Mouse (Mus musculus) kidney, embryonic 15.5 days (tissue): ENCODE results near the gene Zbtb20. TPM values are rescaled to one million over a fixed set of nuclear protein-coding genes. Genes with fewer than 3 reads are reported as not detected.
"Not testable (repeated sequence)": the region's sequence is repeated elsewhere in the genome, so short reads cannot be mapped to it uniquely, and the experiment has no call there.

Experiments
- ATAC-seq: fragments of 200-750 bp; cut with Nextera tagmentation; replicated peaks from 2 replicates; pipeline ENCODE4 v1.8.0; 2017; ENCODE audit warnings: moderate TSS enrichment; ENCODE audit not compliant: low FRiP score
- H3K27ac ChIP-seq: fragments of 300-500 bp; sonication (generic); 2 replicates; pipeline ENCODE4 v1.5.1; 2015; ENCODE audit warnings: mild to moderate bottlenecking, inconsistent platforms
- H3K27me3 ChIP-seq: fragments of 300-500 bp; sonication (generic); 2 replicates; pipeline ENCODE4 v1.6.1; 2015; ENCODE audit warnings: inconsistent platforms
- H3K36me3 ChIP-seq: fragments of 300-500 bp; sonication (generic); 2 replicates; pipeline ENCODE4 v1.6.1; 2015; ENCODE audit warnings: inconsistent platforms
- H3K4me1 ChIP-seq: fragments of 300-500 bp; sonication (generic); 2 replicates; pipeline ENCODE4 v1.6.1; 2015; ENCODE audit warnings: inconsistent platforms
- H3K4me2 ChIP-seq: fragments of 300-500 bp; sonication (generic); 2 replicates; pipeline ENCODE4 v1.6.1; 2015; ENCODE audit warnings: moderate library complexity, mild to moderate bottlenecking, inconsistent platforms
- H3K4me3 ChIP-seq: fragments of 300-500 bp; sonication (generic); replicated peaks from 2 replicates; pipeline ENCODE4 v1.5.1; 2015; ENCODE audit warnings: mild to moderate bottlenecking, inconsistent platforms
- H3K9ac ChIP-seq: fragments of 300-500 bp; sonication (generic); 2 replicates; pipeline ENCODE4 v1.6.1; 2015; ENCODE audit warnings: mild to moderate bottlenecking, inconsistent platforms
- H3K9me3 ChIP-seq: fragments of 300-500 bp; sonication (generic); replicated peaks from 2 replicates; pipeline ENCODE4 v1.6.1; 2016; ENCODE audit warnings: inconsistent platforms
- WGBS: fragments of 180-500 bp; shearing (Covaris S2); methylation state at CpG from one replicate; pipeline ENCODE4 v1.1.7; 2015; ENCODE audit warnings: mixed read lengths; 5-methylcytosine and 5-hydroxymethylcytosine counted together
- polyA plus RNA-seq: library from polyadenylated mRNA; unstranded; fragments of >200 nt; fragmentation: Nextera tagmentation; extraction: Ambion mirVana; gene quantifications from 2 replicates; pipeline ENCODE4 v1.2.1, GENCODE M21; 2015

Zbtb20 gene
- polyA plus RNA-seq, 1 experiment from 2014 or later, result 41.2 TPM

- no peaks in the 10 kb centered on the region for H3K9me3 ChIP-seq
- H3K27ac ChIP-seq, result no peak overlapping the region
- H3K4me2 ChIP-seq, result no peak overlapping the region
- no peak for ATAC-seq
- no peaks in the 10 kb centered on the region for H3K27me3 ChIP-seq
- H3K36me3 ChIP-seq, result no peaks in the 10 kb centered on the region
- peaks cover 2% of the 10 kb centered on the region; the same call in 1 of the 2 replicates for H3K4me1 ChIP-seq
- 77% methylated on average over 5 of the region's 5 CpGs for whole genome bisulfite sequencing
- no peak overlapping the region for H3K4me3 ChIP-seq
- H3K9ac ChIP-seq, result no peak overlapping the region
Measured at GRCm38 (mm10) chr16:42911815-42912214, 36.1 kb downstream of the Zbtb20 start.

- H3K9ac ChIP-seq, result no peak overlapping the region
- 73% methylated on average over 8 of the region's 8 CpGs for WGBS
- H3K4me3 ChIP-seq, result no peak overlapping the region
- no peak overlapping the region for H3K27ac ChIP-seq
- no peaks in the 10 kb centered on the region for H3K36me3 ChIP-seq
- no peak overlapping the region for H3K4me2 ChIP-seq
- H3K4me1 ChIP-seq, result peaks cover 2% of the 10 kb centered on the region; the same call in 1 of the 2 replicates
- no peaks in the 10 kb centered on the region for H3K27me3 ChIP-seq
- ATAC-seq, result no peak
- no peaks in the 10 kb centered on the region for H3K9me3 ChIP-seq
Measured at GRCm38 (mm10) chr16:42913291-42913690, 37.6 kb downstream of the Zbtb20 start.

- WGBS, result 47% methylated on average over 8 of the region's 8 CpGs
- Histone ChIP-seq H3K27ac (no peak overlapping the region), H3K4me2 (no peak overlapping the region), H3K27me3 (no peaks in the 10 kb centered on the region), H3K4me1 (peaks cover 2% of the 10 kb centered on the region; the same call in 1 of the 2 replicates), H3K9ac (no peak overlapping the region), H3K36me3 (no peaks in the 10 kb centered on the region), H3K9me3 (no peaks in the 10 kb centered on the region), H3K4me3 (no peak overlapping the region)
- peak; percentile 85 for ATAC-seq
Measured at GRCm38 (mm10) chr16:42914457-42915085, 38.9 kb downstream of the Zbtb20 start.

GRCm38 (mm10) chr16:42919992-42920760, 44.5 kb downstream of the Zbtb20 start:
- Histone ChIP-seq H3K4me2 (no peak overlapping the region), H3K36me3 (no peaks in the 10 kb centered on the region), H3K9ac (no peak overlapping the region), H3K9me3 (no peaks in the 10 kb centered on the region), H3K4me3 (no peak overlapping the region), H3K27me3 (no peaks in the 10 kb centered on the region), H3K27ac (no peak overlapping the region), H3K4me1 (no peaks in the 10 kb centered on the region)
- ATAC-seq, result no peak
- WGBS, result 86% methylated on average over 5 of the region's 5 CpGs

DNA sequence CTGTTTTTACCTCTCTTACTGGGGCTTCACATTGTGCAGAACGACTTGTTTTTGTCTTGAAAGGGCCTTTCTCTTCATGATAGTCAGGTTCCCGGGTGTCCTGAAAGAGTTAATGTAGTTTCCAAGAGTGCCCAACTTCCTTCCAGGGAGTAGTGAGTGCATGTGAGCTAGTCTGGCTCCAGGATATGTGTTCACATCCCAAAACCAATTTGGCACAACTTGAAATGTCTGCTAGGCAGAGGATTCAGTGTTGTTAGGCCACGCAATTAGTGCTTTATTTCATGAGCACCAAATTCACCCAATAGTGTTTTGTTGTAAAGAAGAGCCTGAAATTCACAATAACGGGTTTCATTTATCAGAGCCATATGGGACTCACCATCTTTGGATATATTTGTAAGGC, 45.8 kb downstream of the Zbtb20 start:
- Histone ChIP-seq H3K4me3 (no peak overlapping the region), H3K4me1 (no peaks in the 10 kb centered on the region), H3K4me2 (no peak overlapping the region), H3K27me3 (no peaks in the 10 kb centered on the region), H3K27ac (no peak overlapping the region), H3K9me3 (no peaks in the 10 kb centered on the region), H3K36me3 (no peaks in the 10 kb centered on the region), H3K9ac (no peak overlapping the region)
- ATAC-seq, result no peak
- 74% methylated on average over 4 of the region's 4 CpGs for WGBS

DNA sequence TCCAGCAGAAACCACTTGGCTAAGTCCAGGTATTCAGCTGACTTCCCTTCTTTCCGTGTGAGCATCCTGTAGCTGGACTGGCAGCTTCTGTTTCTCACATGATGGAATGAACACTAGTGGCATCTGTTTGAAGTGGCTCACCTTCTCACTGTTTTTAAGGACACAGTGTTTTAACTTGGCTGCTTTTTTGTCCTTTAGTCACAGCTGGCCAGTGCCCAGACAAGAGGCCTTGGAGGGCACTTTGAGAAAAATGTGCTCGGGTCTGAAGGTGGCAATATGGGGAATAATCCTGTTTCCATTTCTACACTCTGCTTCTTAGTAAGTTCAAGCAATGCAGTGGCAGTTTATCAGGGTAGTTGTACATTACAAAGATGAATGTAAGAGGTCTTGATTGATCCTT, 62.5 kb downstream of the Zbtb20 start:
- no peak overlapping the region for H3K27ac ChIP-seq
- 56% methylated on average over 2 of the region's 2 CpGs for WGBS
- H3K9ac ChIP-seq, result no peak overlapping the region
- no peaks in the 10 kb centered on the region for H3K4me1 ChIP-seq
- H3K4me3 ChIP-seq, result no peak overlapping the region
- no peak overlapping the region for H3K4me2 ChIP-seq
- H3K36me3 ChIP-seq, result no peaks in the 10 kb centered on the region
- H3K9me3 ChIP-seq, result no peaks in the 10 kb centered on the region
- no peak for ATAC-seq
- no peaks in the 10 kb centered on the region for H3K27me3 ChIP-seq

DNA sequence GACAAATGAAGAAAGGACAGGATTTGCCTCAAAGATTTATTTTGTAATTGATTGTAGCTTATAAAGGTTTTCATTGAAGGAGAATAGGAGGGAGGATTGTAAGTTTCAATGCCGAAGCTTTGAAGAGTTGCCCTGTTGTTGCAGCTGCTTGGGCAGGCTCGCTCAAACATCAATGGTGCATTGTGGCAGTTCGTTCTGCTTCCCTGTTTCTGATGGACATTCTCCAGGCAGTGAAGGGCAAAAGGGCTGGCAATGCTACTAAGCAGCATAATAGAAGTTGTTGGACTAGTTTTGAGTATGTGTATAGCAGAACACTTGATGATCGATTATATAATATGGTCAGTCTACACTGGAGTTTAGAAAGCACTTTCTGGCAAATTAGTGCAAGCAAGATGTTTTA, 71.3 kb downstream of the Zbtb20 start:
- Histone ChIP-seq H3K27me3 (no peaks in the 10 kb centered on the region), H3K27ac (no peak overlapping the region), H3K4me1 (no peaks in the 10 kb centered on the region), H3K36me3 (no peaks in the 10 kb centered on the region), H3K4me3 (no peak overlapping the region), H3K9me3 (no peaks in the 10 kb centered on the region), H3K9ac (no peak overlapping the region), H3K4me2 (no peak overlapping the region)
- no peak for ATAC-seq
- 55% methylated on average over 4 of the region's 4 CpGs for WGBS

DNA sequence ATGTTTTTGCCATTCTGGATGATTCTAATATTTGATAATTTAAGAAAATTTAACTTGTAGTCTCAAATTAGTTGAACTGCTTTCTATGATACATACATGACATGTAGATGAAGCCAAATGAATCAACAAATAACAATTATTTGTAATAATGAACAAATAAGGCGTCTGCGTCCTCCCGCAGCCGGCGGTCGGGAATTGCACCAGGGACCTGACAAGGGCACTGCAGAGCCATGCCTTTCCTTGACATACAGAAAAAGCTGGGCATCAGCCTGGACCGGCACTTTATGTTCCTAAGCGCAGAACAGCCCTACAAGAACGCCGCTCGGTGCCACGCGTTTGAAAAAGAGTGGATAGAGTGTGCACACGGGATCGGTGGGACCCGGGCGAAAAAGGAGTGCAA, 79.7 kb downstream of the Zbtb20 start:
- not testable (repeated sequence) for H3K36me3 ChIP-seq, H3K27me3 ChIP-seq, H3K9ac ChIP-seq, H3K4me1 ChIP-seq, H3K4me2 ChIP-seq, H3K27ac ChIP-seq, H3K9me3 ChIP-seq, H3K4me3 ChIP-seq, ATAC-seq
- 98% methylated on average over 17 of the region's 17 CpGs for WGBS

DNA sequence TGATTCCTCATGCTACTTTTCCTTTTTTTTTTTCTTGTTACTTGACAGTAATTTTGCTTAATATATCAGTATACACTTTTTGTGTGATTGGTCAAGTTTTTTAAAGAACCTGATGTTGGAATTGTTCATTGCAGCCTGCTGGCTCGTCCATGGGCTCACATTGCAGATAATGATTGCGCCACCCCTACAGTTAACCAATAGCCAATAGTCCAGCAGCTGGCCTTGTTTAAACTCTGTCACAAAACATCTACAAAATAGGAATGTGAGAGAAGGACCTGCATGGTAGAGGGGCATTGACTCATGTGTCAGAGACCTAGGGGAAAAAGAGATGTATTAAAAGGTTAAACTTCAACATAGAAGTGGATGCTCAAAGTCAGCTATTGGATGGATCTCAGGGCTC, 97.2 kb downstream of the Zbtb20 start:
- H3K36me3 ChIP-seq, result no peaks in the 10 kb centered on the region
- no peaks in the 10 kb centered on the region for H3K9me3 ChIP-seq
- H3K9ac ChIP-seq, result no peak overlapping the region
- WGBS, result 81% methylated on average over 2 of the region's 2 CpGs
- no peak overlapping the region for H3K4me2 ChIP-seq
- no peaks in the 10 kb centered on the region for H3K4me1 ChIP-seq
- no peak for ATAC-seq
- H3K27me3 ChIP-seq, result no peaks in the 10 kb centered on the region
- no peak overlapping the region for H3K27ac ChIP-seq
- no peak overlapping the region for H3K4me3 ChIP-seq

DNA sequence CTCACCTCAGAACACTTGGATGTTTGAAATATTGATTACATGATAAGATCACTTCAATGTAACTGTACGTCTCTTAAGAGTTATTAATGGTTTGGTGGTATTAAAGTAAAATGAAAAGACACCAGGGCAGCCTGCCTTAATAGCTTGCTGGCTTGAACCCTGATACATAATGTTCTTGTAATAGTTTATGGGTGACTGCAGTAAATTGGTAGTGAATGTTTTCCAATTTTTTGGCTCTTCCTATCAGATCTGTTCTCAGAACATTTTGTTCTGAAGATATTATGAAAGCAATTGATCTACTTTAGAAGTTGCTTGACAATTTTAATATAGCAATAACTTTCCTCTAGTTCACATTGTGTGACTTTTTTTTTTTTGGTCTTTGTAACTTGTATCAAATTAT, 123.2 kb downstream of the Zbtb20 start:
- WGBS, result 69% methylated on average over 1 of the region's 1 CpGs

DNA sequence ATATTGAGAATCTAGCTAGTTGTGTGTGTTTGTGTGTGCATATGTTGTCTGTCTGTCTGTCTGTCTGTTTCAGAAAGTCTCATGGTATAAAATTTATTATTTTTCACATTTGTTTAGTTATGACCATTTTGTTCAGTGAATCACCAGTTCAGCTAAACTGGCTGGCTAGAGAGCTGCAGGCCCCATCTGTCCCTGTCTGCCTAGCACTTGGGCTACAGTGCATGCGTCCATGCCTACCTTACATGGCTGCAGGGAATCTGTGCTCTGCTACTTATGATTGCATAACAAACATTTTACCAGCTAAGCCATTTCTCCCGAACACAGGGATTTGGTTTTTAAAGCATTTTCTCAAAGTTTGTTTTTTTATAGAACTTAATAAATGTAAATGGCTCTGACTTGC, 150.7 kb downstream of the Zbtb20 start:
- WGBS, result 87% methylated on average over 2 of the region's 2 CpGs
- no peaks in the 10 kb centered on the region for H3K36me3 ChIP-seq
- no peak overlapping the region for H3K9ac ChIP-seq
- H3K27me3 ChIP-seq, result no peaks in the 10 kb centered on the region
- H3K4me1 ChIP-seq, result no peaks in the 10 kb centered on the region
- H3K4me2 ChIP-seq, result no peak overlapping the region
- ATAC-seq, result no peak
- no peak overlapping the region for H3K27ac ChIP-seq
- H3K9me3 ChIP-seq, result no peaks in the 10 kb centered on the region
- H3K4me3 ChIP-seq, result no peak overlapping the region

More for the DNA sequence above, 123.2 kb downstream of the Zbtb20 start:
- no peaks in the 10 kb centered on the region for H3K27me3 ChIP-seq
- H3K4me2 ChIP-seq, result no peak overlapping the region
- H3K4me3 ChIP-seq, result no peak overlapping the region
- no peak for ATAC-seq
- no peaks in the 10 kb centered on the region for H3K36me3 ChIP-seq
- H3K27ac ChIP-seq, result no peak overlapping the region
- H3K9me3 ChIP-seq, result no peaks in the 10 kb centered on the region
- no peaks in the 10 kb centered on the region for H3K4me1 ChIP-seq
- no peak overlapping the region for H3K9ac ChIP-seq

- Histone ChIP-seq H3K27ac (no peak overlapping the region), H3K36me3 (no peaks in the 10 kb centered on the region), H3K4me3 (no peak overlapping the region), H3K9ac (no peak overlapping the region), H3K4me2 (no peak overlapping the region), H3K9me3 (no peaks in the 10 kb centered on the region), H3K27me3 (no peaks in the 10 kb centered on the region), H3K4me1 (no peaks in the 10 kb centered on the region)
- 41% methylated on average over 3 of the region's 3 CpGs for WGBS
- no peak for ATAC-seq
Measured at GRCm38 (mm10) chr16:43029243-43029642, 153.6 kb downstream of the Zbtb20 start.
